Mouse (Mus musculus) stomach, adult 2 months (tissue): Measurements from ENCODE around the gene Ptges3. TPM values are rescaled to one million over a fixed set of nuclear protein-coding genes. Genes with fewer than 3 reads are reported as not detected.

ENCODE experiments used
- polyA plus RNA-seq: library from polyadenylated mRNA; depleted of rRNA; stranded (reverse); fragments of >200 nt; gene quantifications from 2 replicates; pipeline ENCODE4 v1.2.3, GENCODE M21; 2012; rRNA removed

The Ptges3 gene
- 19.7 and 55.6 TPM in 2 replicates for polyA plus RNA-seq

DNA sequence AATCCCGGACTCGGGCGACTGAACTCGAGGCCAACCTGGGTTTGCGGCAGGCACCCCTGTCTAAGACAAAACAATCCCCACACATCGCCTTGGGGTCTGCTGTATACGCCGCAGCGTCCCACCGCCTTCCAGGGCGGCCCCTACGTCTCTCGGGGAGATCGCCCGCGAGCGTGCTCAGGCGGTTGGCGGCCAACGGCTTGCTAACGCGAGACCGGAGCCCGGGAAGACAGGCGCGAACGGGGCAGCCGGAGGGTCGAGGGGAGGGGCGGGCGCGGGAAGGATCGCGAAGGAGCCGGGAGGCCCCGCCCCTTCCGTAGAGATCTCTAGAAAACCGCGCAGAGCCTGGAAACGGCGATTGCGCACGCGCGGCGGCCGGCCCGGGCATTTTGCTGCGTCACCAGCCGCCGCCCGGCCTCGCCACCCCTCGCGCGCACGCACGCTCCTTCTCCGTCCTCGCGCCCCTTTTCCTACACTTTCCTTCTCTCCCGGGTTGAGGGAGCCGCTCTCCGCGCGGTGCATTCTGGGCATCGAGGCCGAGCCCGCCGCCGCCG is at the start of gene Ptges3:
Ptges3 (plus strand) TSS at position 354 of the 551 bp plus-strand sequence.

DNA sequence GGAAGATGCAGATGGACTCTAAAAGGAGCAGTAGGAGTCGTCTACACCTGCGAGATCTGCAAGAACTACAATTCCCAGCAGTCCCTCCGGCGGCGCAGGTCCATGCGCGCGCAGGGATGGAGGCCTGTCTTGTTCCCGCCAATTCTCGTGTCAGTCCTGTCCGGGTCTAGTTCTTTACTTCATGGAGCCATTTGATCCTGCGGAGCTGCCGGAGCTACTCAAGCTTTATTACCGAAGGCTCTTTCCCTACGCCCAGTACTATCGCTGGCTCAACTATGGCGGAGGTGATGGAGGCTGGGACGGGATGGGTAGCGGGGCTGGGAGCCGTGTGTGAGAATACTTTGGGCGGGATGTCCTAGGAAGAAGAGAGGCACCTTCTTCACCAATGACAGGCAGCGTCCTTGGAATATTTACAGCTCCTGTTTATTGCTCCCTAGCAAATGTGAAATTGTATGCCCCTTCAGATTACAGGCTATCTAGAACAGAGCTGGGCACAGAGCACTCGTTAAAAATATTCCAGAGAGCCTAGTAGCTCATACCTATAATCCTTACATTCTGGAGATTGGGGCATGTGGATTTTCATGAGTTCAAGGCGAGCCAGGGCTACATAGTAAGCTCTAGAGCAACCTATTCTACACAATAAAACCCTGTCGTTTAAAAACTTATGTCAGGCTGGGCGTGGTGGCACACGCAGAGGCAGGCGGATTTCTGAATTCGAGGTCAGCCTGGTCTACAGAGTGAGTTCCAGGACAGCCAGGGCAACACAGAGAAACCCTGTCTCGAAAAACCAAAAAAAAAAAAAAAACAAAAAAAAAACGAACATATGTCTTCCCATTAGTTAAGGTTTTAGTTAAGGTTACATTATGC is 43.5 kb upstream of the Ptges3 start, which contains the start of gene Prim1:
Prim1 (plus strand) TSS at position 101 of the 867 bp plus-strand sequence.

DNA sequence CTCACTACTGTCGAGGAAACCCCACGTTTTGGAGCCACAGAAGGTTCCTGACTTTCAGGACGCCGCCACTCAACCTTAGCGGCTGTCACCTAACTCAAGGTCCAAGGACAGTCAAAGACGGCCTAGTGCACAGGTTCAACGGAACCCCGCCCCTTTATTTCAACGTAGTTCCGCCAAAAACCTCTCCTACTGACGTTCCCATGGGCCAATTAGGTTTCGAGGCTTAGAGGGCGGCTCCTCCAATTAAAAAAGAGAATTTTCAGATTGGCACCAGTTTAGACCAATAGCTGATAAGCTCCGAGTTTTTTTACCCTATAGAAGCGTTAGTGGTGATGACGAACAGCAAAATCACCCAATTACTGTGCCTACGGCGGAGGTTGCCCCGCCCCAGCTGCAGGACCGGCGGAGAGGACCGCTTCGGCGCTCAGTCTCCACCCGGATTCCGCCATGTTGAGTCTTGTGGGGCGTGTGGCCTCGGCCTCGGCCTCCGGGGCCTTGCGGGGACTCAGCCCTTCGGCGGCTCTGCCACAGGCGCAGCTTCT is 24.2 kb downstream of the Ptges3 start, which contains the start of gene Atp5b:
Atp5b (plus strand) TSS at position 394 of the 542 bp plus-strand sequence.

DNA sequence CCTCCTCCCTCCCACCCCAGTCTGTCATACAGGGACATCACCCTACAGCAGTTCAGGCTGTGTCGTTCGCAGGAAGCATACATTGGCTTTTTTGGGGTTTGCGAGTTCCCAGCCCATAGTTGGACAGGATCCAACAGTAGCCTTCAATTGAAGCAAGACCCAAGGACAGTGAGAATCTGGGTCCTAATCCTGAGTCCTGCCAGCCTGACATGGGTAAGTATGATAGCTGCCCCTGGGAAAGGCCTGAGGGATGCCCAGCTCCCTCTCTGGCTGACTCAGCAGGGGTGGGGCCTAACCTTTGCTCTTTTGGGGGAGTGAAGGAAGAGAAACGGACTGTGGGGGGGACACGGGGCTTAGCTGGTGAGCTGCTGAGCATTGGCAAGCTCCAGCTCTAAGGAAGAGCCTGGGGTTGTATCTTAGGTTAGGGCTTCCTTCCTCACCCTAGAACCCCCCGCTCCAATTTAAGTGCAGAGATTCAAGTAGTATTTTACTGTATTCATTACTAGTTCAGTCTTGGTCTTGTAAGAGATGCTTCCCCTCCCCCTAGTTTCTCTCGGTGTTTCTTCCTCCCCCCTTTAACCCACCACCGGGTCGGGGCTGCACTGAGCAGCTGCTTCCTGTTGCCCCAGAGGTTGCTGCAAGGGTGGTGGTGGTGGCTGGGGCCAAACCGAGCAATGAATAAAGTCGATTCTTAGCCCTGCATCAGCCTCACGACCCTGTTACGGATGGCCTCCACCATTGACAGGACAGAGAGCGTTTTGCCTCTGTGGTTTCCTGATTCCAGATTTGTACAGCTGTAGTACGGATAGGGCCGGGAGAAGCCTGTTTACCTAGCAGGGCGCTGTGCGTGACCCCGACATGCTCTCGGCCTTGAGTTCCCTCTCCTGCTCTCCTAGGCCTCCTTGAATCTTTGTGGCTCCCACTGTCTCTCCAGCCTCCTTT is 33.1 kb downstream of the Ptges3 start, which contains the start of gene Baz2a:
Baz2a (plus strand) TSS at position 14 of the 942 bp plus-strand sequence.

Other genes starting within 250 kb of the Ptges3 start
- not detected in 2 replicates for gene Rdh19, start 209.0 kb upstream of the Ptges3 start, polyA plus RNA-seq
- gene Rdh16f2, start 192.5 kb upstream of the Ptges3 start, polyA plus RNA-seq: 0.11 TPM in 1 of 2 replicates, not detected in the other
- 3.9 and 6.2 TPM in 2 replicates for gene Rdh7, start 170.1 kb upstream of the Ptges3 start, polyA plus RNA-seq
- gene Sdr9c7, start 160.4 kb upstream of the Ptges3 start, polyA plus RNA-seq: 8.0 and 9.6 TPM in 2 replicates
- gene Hsd17b6, start 51.3 kb upstream of the Ptges3 start, polyA plus RNA-seq: 3.1 and 3.5 TPM in 2 replicates
- 0.45 and 1.00 TPM in 2 replicates for gene Prim1, start 43.8 kb upstream of the Ptges3 start, polyA plus RNA-seq
- 93.0 and 122 TPM in 2 replicates for gene Naca, start 23.4 kb upstream of the Ptges3 start, polyA plus RNA-seq
- gene Atp5b, start 24.3 kb downstream of the Ptges3 start, polyA plus RNA-seq: 2,777 and 4,847 TPM in 2 replicates
- gene Baz2a, start 32.6 kb downstream of the Ptges3 start, polyA plus RNA-seq: 9.9 and 13.8 TPM in 2 replicates
- 38.4 and 39.6 TPM in 2 replicates for gene Rbms2, start 121.3 kb downstream of the Ptges3 start, polyA plus RNA-seq
- 3.0 and 3.8 TPM in 2 replicates for gene Gls2, start 135.5 kb downstream of the Ptges3 start, polyA plus RNA-seq
- 5.6 and 6.4 TPM in 2 replicates for gene Spryd4, start 152.9 kb downstream of the Ptges3 start, polyA plus RNA-seq
- not detected in 2 replicates for gene Mip, start 166.9 kb downstream of the Ptges3 start, polyA plus RNA-seq
- 0.65 and 1.6 TPM in 2 replicates for gene Timeless, start 173.1 kb downstream of the Ptges3 start, polyA plus RNA-seq
- 0.10 TPM in 1 of 2 replicates, not detected in the other for gene Apon, start 195.1 kb downstream of the Ptges3 start, polyA plus RNA-seq
- 0.87 and 0.95 TPM in 2 replicates for gene Apof, start 209.7 kb downstream of the Ptges3 start, polyA plus RNA-seq
- 6.2 and 8.3 TPM in 2 replicates for gene Stat2, start 211.6 kb downstream of the Ptges3 start, polyA plus RNA-seq
- 0.04 TPM in 1 of 2 replicates, not detected in the other for gene Il23a, start 239.8 kb downstream of the Ptges3 start, polyA plus RNA-seq
- gene Pan2, start 244.4 kb downstream of the Ptges3 start, polyA plus RNA-seq: 5.9 and 9.0 TPM in 2 replicates